Mouse (Mus musculus) CH12.LX (cell line): ENCODE data around the gene Mthfd2l. TPM values are rescaled to one million over a fixed set of nuclear protein-coding genes. Genes with fewer than 3 reads are reported as not detected.

ENCODE experiments used
- DNase-seq: peaks from one replicate; pipeline ENCODE4 v3.0.0-alpha.2; 2013; ENCODE audit errors: extremely low read depth
- H3K27ac ChIP-seq: 2 replicates; pipeline ENCODE4 v1.5.1; 2012; ENCODE audit warnings: low read depth, mild to moderate bottlenecking, control low read depth, moderate library complexity; ENCODE audit not compliant: insufficient read depth
- H3K27me3 ChIP-seq: replicated peaks from 2 replicates; pipeline ENCODE3; 2012; ENCODE audit warnings: inconsistent platforms
- H3K36me3 ChIP-seq, 2 experiments: replicated peaks in 1 of 2; 2 replicates each; pipeline versions ENCODE3 to v1.6.1; 2012; ENCODE audit warnings: inconsistent platforms in 1 of 2, low read length in 1 of 2, mild to moderate bottlenecking in 1 of 2, mixed read lengths in 1 of 2, moderate library complexity in 1 of 2; ENCODE audit not compliant: control insufficient read depth in 1 of 2, insufficient read depth in 1 of 2
- H3K4me1 ChIP-seq, 2 experiments: 2 replicates each; pipeline ENCODE4 v1.6.1; 2012; ENCODE audit warnings: inconsistent platforms in 1 of 2, moderate library complexity in 1 of 2; ENCODE audit not compliant: insufficient read depth in 2 of 2, control insufficient read depth in 1 of 2
- H3K4me2 ChIP-seq: 2 replicates; pipeline ENCODE4 v1.6.1; 2012; ENCODE audit warnings: low read depth, mild to moderate bottlenecking, control low read depth; ENCODE audit not compliant: poor library complexity, insufficient read depth, severe bottlenecking
- H3K4me3 ChIP-seq, 3 experiments: fragments of 150-350 bp in 1 of 3; sonication (generic) in 1 of 3; replicated peaks in 1 of 3; 2 replicates each; pipeline versions ENCODE3 to v1.5.1; 2011 to 2012; ENCODE audit warnings: low read depth in 2 of 3, low read length in 2 of 3, mild to moderate bottlenecking in 2 of 3, moderate library complexity in 2 of 3, control low read depth in 1 of 3, improper control_type of control experiment in 1 of 3, inconsistent platforms in 1 of 3, mixed read lengths in 1 of 3; ENCODE audit not compliant: poor library complexity in 1 of 3
- H3K79me2 ChIP-seq: replicated peaks from 2 replicates; pipeline ENCODE4 v1.6.1; 2012; ENCODE audit warnings: mild to moderate bottlenecking, moderate library complexity; ENCODE audit not compliant: control insufficient read depth, poor library complexity, insufficient read depth, severe bottlenecking; ENCODE audit errors: extremely low read depth
- H3K9ac ChIP-seq: 2 replicates; pipeline ENCODE4 v1.6.1; 2012; ENCODE audit warnings: low read depth, mild to moderate bottlenecking, control low read depth, moderate library complexity; ENCODE audit not compliant: insufficient read depth
- H3K9me3 ChIP-seq: replicated peaks from 2 replicates; pipeline ENCODE3; 2012; ENCODE audit warnings: low read length, inconsistent platforms, mixed read lengths
- BHLHE40 ChIP-seq: IDR thresholded peaks from 2 replicates; pipeline ENCODE4 v1.6.1; 2011; ENCODE audit warnings: mild to moderate bottlenecking, low read depth, low read length, improper control_type of control experiment
- CTCF ChIP-seq, 2 experiments: IDR thresholded peaks in 1 of 2; conservative IDR thresholded peaks in 1 of 2; 2 replicates each; pipeline ENCODE4 v1.5.1; 2011 to 2012; ENCODE audit warnings: low read depth in 2 of 2, low read length in 2 of 2, improper control_type of control experiment in 1 of 2, inconsistent platforms in 1 of 2, mild to moderate bottlenecking in 1 of 2, moderate library complexity in 1 of 2
- E2F4 ChIP-seq: IDR thresholded peaks from 2 replicates; pipeline ENCODE4 v1.6.1; 2011; ENCODE audit warnings: low read depth, low read length, improper control_type of control experiment; ENCODE audit not compliant: insufficient replicate concordance
- GABPA ChIP-seq: IDR thresholded peaks from 2 replicates; pipeline ENCODE4 v1.6.1; 2012; ENCODE audit warnings: low read depth, low read length, improper control_type of control experiment, inconsistent platforms; ENCODE audit not compliant: insufficient replicate concordance
- JUN ChIP-seq: IDR thresholded peaks from 2 replicates; pipeline ENCODE4 v1.6.1; 2011; ENCODE audit warnings: low read depth, mild to moderate bottlenecking, low read length, improper control_type of control experiment, moderate library complexity; ENCODE audit not compliant: insufficient read depth
- JUND ChIP-seq: conservative IDR thresholded peaks from 2 replicates; pipeline ENCODE4 v1.6.1; 2011; ENCODE audit warnings: low read depth, low read length, improper control_type of control experiment
- KAT2A ChIP-seq: IDR thresholded peaks from 2 replicates; pipeline ENCODE4 v1.6.1; 2012; ENCODE audit warnings: low read length, improper control_type of control experiment, inconsistent platforms; ENCODE audit not compliant: insufficient replicate concordance
- MAFK ChIP-seq: IDR thresholded peaks from 2 replicates; pipeline ENCODE4 v1.6.1; 2011; ENCODE audit warnings: low read length, improper control_type of control experiment; ENCODE audit not compliant: insufficient replicate concordance
- MAZ ChIP-seq: IDR thresholded peaks from 2 replicates; pipeline ENCODE4 v1.6.1; 2012; ENCODE audit warnings: low read depth, mild to moderate bottlenecking, inconsistent platforms, low read length, improper control_type of control experiment, moderate library complexity
- MEF2A ChIP-seq: IDR thresholded peaks from 2 replicates; pipeline ENCODE4 v1.6.1; 2014; ENCODE audit warnings: low read depth, mild to moderate bottlenecking, inconsistent platforms, low read length, improper control_type of control experiment, borderline replicate concordance
- MXI1 ChIP-seq: IDR thresholded peaks from 2 replicates; pipeline ENCODE4 v1.6.1; 2011; ENCODE audit warnings: mild to moderate bottlenecking, low read depth, low read length, improper control_type of control experiment
- NELFE ChIP-seq: IDR thresholded peaks from 2 replicates; pipeline ENCODE4 v1.6.1; 2011; ENCODE audit warnings: low read depth, low read length, improper control_type of control experiment
- PAX5 ChIP-seq: IDR thresholded peaks from 2 replicates; pipeline ENCODE4 v1.6.1; 2012; ENCODE audit warnings: low read length, inconsistent platforms, mixed read lengths
- POLR2AphosphoS2 ChIP-seq: IDR thresholded peaks from 2 replicates; pipeline ENCODE4 v1.6.1; 2011; ENCODE audit warnings: low read depth, low read length, improper control_type of control experiment
- SIN3A ChIP-seq: IDR thresholded peaks from 2 replicates; pipeline ENCODE4 v1.6.1; 2012; ENCODE audit warnings: low read length, improper control_type of control experiment, inconsistent platforms
- TCF12 ChIP-seq: IDR thresholded peaks from 2 replicates; pipeline ENCODE4 v1.6.1; 2014; ENCODE audit warnings: low read depth, mild to moderate bottlenecking, inconsistent platforms, low read length, improper control_type of control experiment
- UBTF ChIP-seq: IDR thresholded peaks from 2 replicates; pipeline ENCODE4 v1.6.1; 2012; ENCODE audit warnings: low read depth, mild to moderate bottlenecking, inconsistent platforms, low read length, improper control_type of control experiment, moderate library complexity
- USF1 ChIP-seq: IDR thresholded peaks from 2 replicates; pipeline ENCODE4 v1.6.1; 2014; ENCODE audit warnings: low read depth, mild to moderate bottlenecking, inconsistent platforms, low read length, improper control_type of control experiment
- USF2 ChIP-seq: conservative IDR thresholded peaks from 2 replicates; pipeline ENCODE4 v1.6.1; 2011; ENCODE audit warnings: low read depth, low read length, improper control_type of control experiment
- ZC3H11A ChIP-seq: IDR thresholded peaks from 2 replicates; pipeline ENCODE4 v1.6.1; 2012; ENCODE audit warnings: low read depth, mild to moderate bottlenecking, inconsistent platforms, low read length, improper control_type of control experiment
- ZMIZ1 ChIP-seq: IDR thresholded peaks from 2 replicates; pipeline ENCODE4 v1.6.1; 2012; ENCODE audit warnings: low read depth, mild to moderate bottlenecking, inconsistent platforms, low read length, improper control_type of control experiment
- dilution Hi-C: fragments of 300-500 bp; cut with MboI; formaldehyde crosslinking; loops from 2 replicates; pipeline ENCODE4 v1.14.3; 2020; ENCODE audit warnings: low sequenced_read_pairs; ENCODE audit not compliant: extremely low pct_unique_long_range_greater_than_20kb, extremely low pct_ligation_motif_present
- in situ Hi-C: fragments of 300-500 bp; cut with MboI; formaldehyde crosslinking; loops from 3 replicates; pipeline ENCODE4 v1.14.3; 2019; ENCODE audit warnings: low sequenced_read_pairs, low pct_ligation_motif_present, low pct_unique_long_range_greater_than_20kb, mixed read lengths
- polyA plus RNA-seq: library from polyadenylated mRNA; unstranded; fragments of >175 nt; gene quantifications from 2 replicates; pipeline ENCODE4 v1.2.1, GENCODE M21; 2012; ENCODE audit warnings: low read depth; ENCODE audit not compliant: insufficient read length
- total RNA-seq, 2 experiments: library from RNA; depleted of rRNA; stranded (reverse); fragments of 300-350 nt in 1 of 2; fragments of >200 nt in 1 of 2; gene quantifications; 2 replicates each; pipeline ENCODE4 v1.2.3; 2012 to 2014

Mthfd2l gene
- total and polyA plus RNA-seq, 3 experiments = 1.2 to 5.5 (median 3.7) TPM

- Histone ChIP-seq H3K4me3 (no peak overlapping the region), H3K36me3 (no peaks in the 10 kb centered on the region), H3K27ac (no peak overlapping the region), H3K9me3 (no peaks in the 10 kb centered on the region), H3K27me3 (no peaks in the 10 kb centered on the region), H3K9ac (no peak overlapping the region), H3K4me1 (peaks cover 0 to 3% of the 10 kb centered on the region in 2 experiments; a peak in 1 of 4 replicates), H3K79me2 (no peaks in the 10 kb centered on the region; the same call in 1 of the 2 replicates), H3K4me2 (no peak overlapping the region)
- TF ChIP-seq JUND (no peak), ZC3H11A (no peak), MAZ (no peak), KAT2A (no peak), MXI1 (no peak), ZMIZ1 (no peak), USF2 (no peak), SIN3A (no peak), UBTF (no peak), MAFK (no peak)
- in situ Hi-C loops = no loop called here
- dilution Hi-C loops = no loop called here
- no peak for DNase-seq
Observed at GRCm38 (mm10) chr5:91023114-91023513, 92.2 kb downstream of the Mthfd2l start.

GRCm38 (mm10) chr5:91027164-91027563, 96.2 kb downstream of the Mthfd2l start, which contains the start of gene Epgn:
Gene Epgn, plus strand, starts transcription at chr5:91027464.
- no peaks in the 10 kb centered on the region for H3K9me3 ChIP-seq
- H3K79me2 ChIP-seq = no peaks in the 10 kb centered on the region; the same call in 1 of the 2 replicates
- TF ChIP-seq MXI1 (no peak), POLR2AphosphoS2 (no peak), E2F4 (no peak), UBTF (no peak), NELFE (no peak), PAX5 (no peak), BHLHE40 (no peak), USF2 (no peak), TCF12 (no peak), CTCF (conservative IDR thresholded peaks at IDR 0.05 in 1 of 2, IDR thresholded peaks at IDR 0.05 in 1 of 2; ENCODE audit: low read depth in 2 of 2, low read length in 2 of 2) (no peak), USF1 (no peak), ZC3H11A (no peak), KAT2A (no peak), ZMIZ1 (no peak), GABPA (no peak), JUN (no peak), MEF2A (no peak)
- no peaks in the 10 kb centered on the region for H3K36me3 ChIP-seq
- dilution Hi-C loops = no loop called here
- H3K4me3 ChIP-seq = no peak within 1 kb of the TSS
- H3K9ac ChIP-seq = no peak within 1 kb of the TSS
- in situ Hi-C loops = loop anchor here (25.0 kb wide), 1 partner anchor 285 kb away; no protein-coding TSS in a partner anchor
- H3K27me3 ChIP-seq = no peaks in the 10 kb centered on the region
- no peaks in the 10 kb centered on the region for H3K4me1 ChIP-seq
- no peak within 1 kb of the TSS for H3K4me2 ChIP-seq
- no peak within 1 kb of the TSS for H3K27ac ChIP-seq
- DNase-seq = no peak
